Mouse (Mus musculus): ENCODE results near the gene Ermp1.

GRCm38 (mm10) chr19:29641055-29641454, 7.2 kb downstream of the Ermp1 start:
- TF ChIP-seq CTCF (IDR thresholded peaks at IDR 0.05; ENCODE audit: control insufficient read depth, insufficient read depth, insufficient read length) = no peak
- no peak for TF ChIP-seq MAX (IDR thresholded peaks at IDR 0.05)

Measured in C2C12 (cell line).